Mouse (Mus musculus) olfactory bulb, adult 2 months (tissue): Measurements from ENCODE around the gene Rnase9. TPM values are rescaled to one million over a fixed set of nuclear protein-coding genes. Genes with fewer than 3 reads are reported as not detected.

ENCODE experiments used
- H3K27ac ChIP-seq: fragments of 200-500 bp; 2 replicates; pipeline ENCODE4 v1.5.1; 2012; ENCODE audit warnings: low read depth, low read length; ENCODE audit not compliant: insufficient read depth
- H3K4me1 ChIP-seq: fragments of 200-500 bp; 2 replicates; pipeline ENCODE4 v1.6.1; 2012; ENCODE audit warnings: low read length; ENCODE audit not compliant: control insufficient read depth, insufficient read depth
- H3K4me3 ChIP-seq: fragments of 200-500 bp; 2 replicates; pipeline ENCODE4 v1.5.1; 2012; ENCODE audit warnings: mild to moderate bottlenecking, low read depth, low read length, moderate library complexity; ENCODE audit not compliant: insufficient read depth
- CTCF ChIP-seq: fragments of 200-500 bp; IDR thresholded peaks from 2 replicates; pipeline ENCODE4 v1.5.1; 2012; ENCODE audit warnings: low read depth, mild to moderate bottlenecking, low read length, moderate library complexity; ENCODE audit not compliant: insufficient read depth
- POLR2A ChIP-seq: fragments of 200-500 bp; IDR thresholded peaks from 2 replicates; pipeline ENCODE4 v1.6.1; 2012; ENCODE audit warnings: mild to moderate bottlenecking, low read depth, low read length, moderate library complexity; ENCODE audit not compliant: insufficient read depth
- WGBS: fragments of 180-500 bp; shearing (Covaris S2); methylation state at CpG from one replicate; pipeline ENCODE4 v1.1.7; 2018; 5-methylcytosine and 5-hydroxymethylcytosine counted together
- polyA plus RNA-seq: library from polyadenylated mRNA; stranded (reverse); fragments of >200 nt; gene quantifications from 2 replicates; pipeline ENCODE4 v1.2.4, GENCODE M21; 2012; ENCODE audit warnings: low replicate concordance; ENCODE audit not compliant: missing spikeins, insufficient read depth, insufficient read length

Rnase9 gene
- polyA plus RNA-seq, 1 experiment, result not detected

DNA sequence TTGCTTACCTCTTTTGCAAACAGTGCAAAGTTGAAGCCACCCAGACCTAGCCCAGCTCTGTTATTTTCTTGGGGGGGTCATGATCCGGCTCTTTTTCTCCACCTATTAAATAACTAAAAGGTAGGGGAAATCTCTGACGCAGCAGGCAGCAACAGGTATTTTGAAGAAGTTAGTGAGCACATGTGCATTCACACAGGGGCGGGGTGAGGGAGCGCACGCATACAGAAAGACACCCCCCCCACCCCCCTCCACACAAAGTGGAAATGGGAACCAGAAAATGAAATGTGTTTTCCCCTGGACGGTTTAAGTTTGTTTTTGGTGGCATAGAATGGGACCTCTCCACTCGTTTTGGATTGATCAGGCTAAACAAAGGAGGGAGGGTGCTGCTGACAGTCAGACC lies 42.1 kb upstream of the Rnase9 start:
- WGBS, result 25% methylated on average over 7 of the region's 7 CpGs
- TF ChIP-seq POLR2A, result no peak
- no peak for TF ChIP-seq CTCF
- Histone ChIP-seq H3K4me1 (no peaks in the 10 kb centered on the region; the same call in 1 of the 2 replicates), H3K4me3 (no peak overlapping the region), H3K27ac (no peak overlapping the region)

DNA sequence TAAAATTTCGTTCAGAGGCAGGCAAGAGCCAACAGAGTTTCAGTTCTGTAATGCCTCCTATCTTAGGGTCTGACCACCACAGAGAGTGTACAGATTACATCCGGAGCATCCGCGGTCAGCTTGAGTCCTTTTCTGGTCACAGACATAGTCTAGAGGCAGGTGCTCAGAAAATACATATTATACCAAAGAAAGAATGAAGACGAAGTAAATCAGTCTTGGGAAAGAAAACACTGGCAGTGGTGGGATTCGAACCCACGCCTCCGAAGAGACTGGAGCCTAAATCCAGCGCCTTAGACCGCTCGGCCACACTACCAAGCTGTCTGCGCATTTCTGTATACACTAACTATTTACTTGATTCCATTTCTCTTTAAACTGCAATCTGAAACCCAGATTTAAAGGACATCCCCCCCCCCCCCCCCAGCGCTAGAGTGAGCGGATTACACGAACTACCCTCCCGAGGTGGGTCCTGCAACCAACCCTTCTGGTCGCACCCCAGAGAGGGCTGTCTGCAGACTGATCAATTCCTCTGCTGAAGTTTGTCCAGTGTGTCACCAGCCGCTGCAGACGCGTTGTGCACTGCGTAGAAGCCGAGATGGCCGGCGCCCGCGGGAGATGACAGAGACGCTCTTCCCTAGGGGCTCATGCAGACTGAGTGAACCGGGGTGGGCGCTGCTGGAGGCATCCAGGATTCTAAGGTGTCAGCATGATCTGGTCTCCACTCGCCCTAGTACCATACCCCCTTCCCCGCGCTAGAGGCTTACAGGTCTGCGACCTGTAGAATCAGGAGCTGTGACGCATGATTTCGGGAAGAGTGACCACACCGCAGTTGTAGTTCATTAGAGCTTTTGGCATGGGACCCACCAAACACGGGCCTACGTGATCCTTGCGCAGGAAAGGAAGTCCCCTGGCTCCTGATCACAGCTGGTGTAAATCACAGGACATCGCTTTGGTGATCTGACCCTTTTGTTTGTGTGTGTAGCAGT lies 41.2 kb upstream of the Rnase9 start:
- H3K4me3 ChIP-seq, result peak overlapping the region; percentile 54
- no peaks in the 10 kb centered on the region; the same call in 1 of the 2 replicates for H3K4me1 ChIP-seq
- TF ChIP-seq CTCF (no peak), POLR2A (no peak)
- 4% methylated on average over 40 of the region's 40 CpGs for WGBS
- no peak overlapping the region for H3K27ac ChIP-seq

DNA sequence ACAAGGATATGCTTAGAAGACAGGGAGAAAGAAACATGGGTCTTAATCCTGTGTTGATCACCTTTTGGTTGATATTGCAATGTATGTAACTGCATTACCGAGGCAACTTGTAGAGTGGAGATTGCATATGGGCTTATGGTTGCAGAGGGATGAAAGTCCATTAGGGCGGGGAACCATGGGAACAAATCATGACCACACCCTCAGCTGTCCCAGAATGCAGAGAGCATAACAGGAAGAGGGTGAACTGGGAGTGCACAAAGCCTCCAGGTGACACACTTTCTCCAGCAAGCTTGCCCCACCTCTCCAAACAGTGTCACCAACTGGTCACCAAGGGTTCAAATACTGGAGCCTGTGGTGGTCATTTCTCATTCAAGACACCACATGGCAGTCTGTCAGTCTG lies 39.4 kb upstream of the Rnase9 start:
- TF ChIP-seq POLR2A (no peak), CTCF (no peak)
- Histone ChIP-seq H3K4me3 (no peak overlapping the region), H3K27ac (no peak overlapping the region), H3K4me1 (no peaks in the 10 kb centered on the region; the same call in 1 of the 2 replicates)
- WGBS, result 96% methylated on average over 2 of the region's 2 CpGs

DNA sequence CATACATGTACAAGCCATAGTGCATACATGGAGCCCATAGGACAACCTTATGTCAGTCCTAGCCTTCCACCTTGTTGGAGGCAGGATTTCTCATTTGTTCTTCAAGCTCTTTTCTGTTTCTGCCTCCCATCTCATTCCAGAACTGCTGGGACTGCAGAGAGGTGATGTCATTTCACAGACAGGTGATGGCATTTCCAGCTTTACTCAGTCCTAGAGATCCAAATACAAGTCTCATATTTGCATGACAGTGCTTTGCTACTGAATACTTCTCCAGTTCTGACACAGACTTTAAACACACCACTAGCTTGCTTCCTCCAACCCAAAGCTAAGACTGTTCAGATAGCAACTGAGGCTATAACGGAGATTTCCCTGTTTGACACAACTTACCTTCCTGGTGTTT lies 37.5 kb upstream of the Rnase9 start:
- Histone ChIP-seq H3K27ac (no peak overlapping the region), H3K4me3 (no peak overlapping the region), H3K4me1 (no peaks in the 10 kb centered on the region; the same call in 1 of the 2 replicates)
- no peak for TF ChIP-seq CTCF
- no peak for TF ChIP-seq POLR2A
- 93% methylated on average over 1 of the region's 1 CpGs for WGBS

DNA sequence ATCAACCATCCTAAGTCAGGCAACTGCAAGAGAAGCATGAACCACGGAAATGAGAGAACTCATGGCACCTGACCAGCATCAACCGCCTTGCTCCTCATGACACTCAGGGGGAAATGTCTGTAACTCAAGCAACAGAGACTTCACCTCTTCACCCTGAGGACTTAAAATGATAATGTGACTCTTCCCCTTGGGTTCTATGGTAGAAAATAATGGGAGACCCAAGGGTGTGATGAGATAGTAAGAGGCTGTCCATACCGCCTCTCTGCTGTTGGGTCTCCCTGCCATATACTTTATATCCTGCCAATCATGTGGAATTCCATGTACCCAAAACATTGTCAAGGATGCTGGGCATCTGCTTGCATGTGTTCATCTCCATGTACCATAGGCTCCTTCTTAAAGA lies 32.7 kb upstream of the Rnase9 start, which contains the start of gene Olfr750:
Gene Olfr750, minus strand, starts transcription at position 101 of the 400 bp plus-strand sequence.
- Histone ChIP-seq H3K4me3 (no peak within 1 kb of the TSS), H3K4me1 (peaks cover 7% of the 10 kb centered on the region; the same call in 1 of the 2 replicates), H3K27ac (no peak within 1 kb of the TSS)
- 95% methylated on average over 3 of the region's 3 CpGs for WGBS
- no peak for TF ChIP-seq POLR2A
- no peak for TF ChIP-seq CTCF

DNA sequence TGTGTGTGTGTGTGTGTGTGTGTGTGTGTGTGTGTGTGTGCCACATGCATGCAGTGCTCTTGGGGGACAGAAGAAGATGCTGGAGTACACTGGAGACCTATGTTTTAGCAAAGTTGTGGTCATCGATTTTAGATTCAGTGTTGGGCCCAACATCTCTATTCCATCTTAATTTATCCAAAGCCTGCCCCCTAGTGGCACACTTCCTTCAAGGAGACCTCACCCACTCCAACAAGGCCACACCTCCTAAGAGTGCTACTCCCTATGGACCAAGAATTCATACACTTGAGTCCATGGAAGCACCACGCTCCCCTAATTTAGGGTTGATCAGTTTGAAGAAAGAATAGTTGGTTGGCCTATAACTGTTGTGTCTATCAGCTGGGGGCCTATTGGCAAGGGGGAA lies 27.9 kb upstream of the Rnase9 start:
- Histone ChIP-seq H3K4me3 (no peak overlapping the region), H3K4me1 (peaks cover 7% of the 10 kb centered on the region; the same call in 1 of the 2 replicates), H3K27ac (no peak overlapping the region)
- 94% methylated on average over 2 of the region's 2 CpGs for WGBS
- TF ChIP-seq CTCF, result no peak
- no peak for TF ChIP-seq POLR2A

DNA sequence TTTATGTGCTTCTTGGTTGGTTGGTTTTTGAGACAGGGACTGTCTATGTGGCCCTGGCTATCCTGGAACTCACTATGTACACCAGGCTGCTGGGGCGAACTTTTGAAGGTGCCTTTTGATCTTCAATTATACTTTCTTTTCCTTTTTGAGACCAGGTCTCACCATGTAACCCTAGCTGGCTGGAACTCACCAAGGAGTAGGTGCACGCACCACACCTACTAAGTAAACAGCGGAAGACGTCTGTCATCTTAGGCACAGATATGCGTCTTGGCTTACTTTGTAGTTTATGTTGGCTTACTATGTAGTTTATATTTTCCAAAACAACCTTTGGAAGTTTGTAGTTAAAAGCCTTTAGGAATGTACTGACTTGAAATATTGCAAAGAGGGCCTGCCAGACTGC lies 27.3 kb upstream of the Rnase9 start:
- TF ChIP-seq POLR2A (no peak), CTCF (no peak)
- Histone ChIP-seq H3K4me3 (no peak overlapping the region), H3K4me1 (peaks cover 7% of the 10 kb centered on the region; the same call in 1 of the 2 replicates), H3K27ac (no peak overlapping the region)
- 94% methylated on average over 5 of the region's 5 CpGs for WGBS

DNA sequence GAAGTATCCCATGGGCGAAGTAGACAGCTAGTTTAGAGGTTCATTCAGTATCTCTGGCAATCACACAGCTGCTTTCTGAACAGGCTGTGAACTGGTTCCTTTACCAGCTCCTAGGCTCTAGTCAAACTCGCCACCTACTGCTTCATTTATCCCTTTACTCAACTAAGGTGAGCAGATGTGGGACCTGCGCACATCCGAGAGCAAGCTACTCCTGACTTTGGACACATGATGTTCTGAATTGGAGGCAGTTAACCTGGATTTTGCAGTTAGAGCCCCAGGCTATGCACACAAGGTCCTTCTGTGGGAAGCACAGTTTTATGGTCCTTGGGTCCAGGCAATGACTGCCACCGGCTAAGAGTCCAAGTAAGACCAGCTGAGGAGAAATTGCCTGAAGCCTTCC lies 19.1 kb upstream of the Rnase9 start:
- TF ChIP-seq POLR2A, result no peak
- no peak for TF ChIP-seq CTCF
- no peaks in the 10 kb centered on the region for H3K4me1 ChIP-seq
- 95% methylated on average over 5 of the region's 5 CpGs for WGBS
- no peak overlapping the region for H3K4me3 ChIP-seq
- H3K27ac ChIP-seq, result no peak overlapping the region

DNA sequence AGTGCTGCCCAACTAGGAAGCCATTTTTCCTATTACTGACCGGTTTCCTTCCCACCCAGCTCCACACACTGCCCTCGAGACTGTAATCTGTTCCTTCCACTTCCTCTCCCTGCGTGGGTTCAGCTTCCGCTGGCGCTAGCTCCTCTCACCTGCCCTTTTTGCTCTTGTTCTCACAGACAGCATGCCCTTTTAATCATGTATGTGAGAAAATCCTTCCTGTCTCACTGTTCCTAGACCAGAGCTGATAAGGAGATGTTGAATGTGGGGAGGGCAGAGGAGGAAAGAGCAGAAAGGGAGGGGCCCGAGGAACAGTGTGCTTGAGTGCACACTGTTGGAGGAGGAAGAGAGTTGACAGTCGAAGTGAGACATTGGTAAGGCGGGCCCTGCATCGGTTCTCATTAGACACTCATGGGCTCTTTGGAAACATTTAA lies 15.7 kb upstream of the Rnase9 start, which contains the start of gene Rnase12:
Gene Rnase12, minus strand, starts transcription at position 261 of the 431 bp plus-strand sequence.
- WGBS, result 65% methylated on average over 9 of the region's 9 CpGs
- no peak for TF ChIP-seq CTCF
- no peak for TF ChIP-seq POLR2A

More for the DNA sequence above, 15.7 kb upstream of the Rnase9 start, which contains the start of gene Rnase12:
- Histone ChIP-seq H3K4me1 (no peaks in the 10 kb centered on the region), H3K27ac (no peak within 1 kb of the TSS), H3K4me3 (no peak within 1 kb of the TSS)
